Mouse (Mus musculus) megakaryocyte-erythroid progenitor cell, adult 5-6 weeks (primary cell): Measurements from ENCODE around the gene Atp5h. TPM values are rescaled to one million over a fixed set of nuclear protein-coding genes. Genes with fewer than 3 reads are reported as not detected.
A peak's percentile ranks its signal among the peaks of the same experiment; 100 is the strongest.
"Not testable (repeated sequence)": the region's sequence is repeated elsewhere in the genome, so short reads cannot be mapped to it uniquely, and the experiment has no call there.

Experiments used
- ATAC-seq: replicated peaks from 2 replicates; pipeline ENCODE4 v1.8.0; 2016; ENCODE audit warnings: mild to moderate bottlenecking, inconsistent platforms; ENCODE audit not compliant: severe bottlenecking, poor library complexity, low FRiP score, low TSS enrichment
- total RNA-seq, 2 experiments: library from RNA; stranded (forward) in 1 of 2; stranded (reverse) in 1 of 2; fragments of 200-1000, 215-1000 nt in 1 of 2; fragments of >200 nt in 1 of 2; fragmentation: Nextera tagmentation in 1 of 2; gene quantifications; 2 replicates each; pipeline ENCODE4 v1.2.3; 2014 to 2017

The Atp5h gene
- total RNA-seq, 2 experiments from 2014 or later: 793 to 864 TPM

DNA sequence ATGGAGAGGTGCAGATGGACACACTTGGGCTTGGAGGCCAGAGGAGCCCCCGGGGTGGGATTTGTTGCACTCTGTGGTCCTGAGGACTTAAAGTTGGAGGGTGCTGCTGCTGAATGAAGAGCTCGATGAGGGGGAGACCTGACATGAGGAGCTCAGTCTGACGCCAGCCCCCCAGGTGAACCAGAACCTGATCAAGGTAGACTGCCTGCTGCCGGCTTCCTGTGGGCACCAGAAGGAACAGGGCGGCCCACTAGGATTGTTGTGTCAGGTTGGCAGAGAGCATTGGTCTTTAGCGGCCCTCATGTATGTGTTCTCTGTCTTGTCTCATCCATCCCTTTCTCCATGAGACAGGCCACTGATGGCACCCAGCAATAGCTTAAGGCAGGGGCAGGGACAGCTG is 14.0 kb downstream of the Atp5h start:
- no peak for ATAC-seq

DNA sequence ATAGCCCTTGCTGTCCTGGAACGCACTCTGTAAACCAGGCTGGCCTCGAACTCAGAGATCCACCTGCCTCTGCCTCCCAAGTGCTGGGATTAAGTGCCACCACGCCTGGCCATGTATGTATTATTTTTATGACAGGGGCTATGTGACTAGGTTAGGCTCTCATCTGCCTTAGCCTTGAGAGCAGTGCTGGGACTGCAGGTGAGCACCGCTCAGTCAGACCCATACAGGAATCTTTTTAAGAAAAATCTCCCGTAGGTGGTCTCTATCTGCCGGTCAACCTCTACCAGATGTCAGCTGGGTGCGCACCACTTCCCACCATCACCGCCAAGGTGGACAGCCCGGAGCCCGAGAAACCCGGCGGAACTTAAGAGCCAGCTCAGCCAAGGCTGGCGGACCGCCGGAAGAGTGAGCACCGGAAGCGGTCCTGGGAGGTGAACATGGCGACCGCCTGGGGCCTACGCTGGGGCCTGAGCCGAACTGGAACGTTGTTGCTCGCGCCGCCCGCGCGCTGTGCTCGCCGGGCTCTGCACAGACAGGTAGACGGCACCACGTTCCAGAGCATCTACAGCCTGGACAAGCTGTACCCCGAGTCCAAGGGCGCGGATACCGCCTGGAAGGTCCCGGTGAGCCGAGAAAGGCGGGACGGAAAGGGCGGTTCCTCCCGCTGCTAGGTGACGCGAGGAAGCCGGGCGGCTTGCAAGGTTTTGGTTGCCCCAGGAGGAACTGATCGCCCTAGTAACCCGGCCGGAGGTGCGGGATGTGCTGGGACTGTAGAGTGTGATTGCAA is 16.2 kb downstream of the Atp5h start, which contains the start of gene Mrpl58:
Gene Mrpl58, plus strand, starts transcription at position 415 of the 787 bp plus-strand sequence.
- ATAC-seq: peak; percentile 89

DNA sequence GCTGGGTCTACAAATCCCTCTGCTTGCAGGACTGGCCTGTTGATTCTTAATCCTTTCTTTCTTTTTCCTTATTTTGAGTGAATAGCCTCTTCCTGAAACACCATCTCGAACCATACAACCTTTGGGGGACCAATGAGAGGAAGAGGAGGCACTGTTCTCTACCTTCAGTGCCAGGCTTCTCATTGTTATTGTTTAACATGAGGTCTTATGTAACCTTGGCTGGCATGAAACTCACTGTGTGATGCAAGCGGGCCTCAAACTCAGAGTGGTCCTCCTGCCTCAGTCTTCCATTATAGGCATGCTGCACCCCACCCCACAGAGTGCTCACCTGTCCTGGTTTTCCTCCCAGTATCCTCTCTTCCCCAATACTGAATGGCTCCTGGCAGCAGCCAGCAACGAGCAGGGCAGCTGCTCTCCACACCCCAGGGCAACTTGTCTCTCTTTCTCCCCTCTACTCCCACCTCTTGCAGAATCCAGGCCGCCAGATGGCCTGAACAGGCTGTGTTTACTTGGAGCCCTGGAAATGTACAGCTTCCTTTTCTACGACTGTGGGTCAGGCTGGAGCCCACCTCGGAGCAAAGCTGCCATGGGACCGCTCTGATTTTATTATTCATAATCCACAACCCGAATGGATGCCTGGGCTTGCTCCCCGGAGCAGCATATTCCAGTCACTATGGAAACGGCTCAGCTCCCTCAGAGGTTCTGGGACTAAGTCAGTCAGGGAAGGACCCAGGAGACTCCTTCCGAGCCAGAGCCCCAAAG is 19.0 kb downstream of the Atp5h start:
- no peak for ATAC-seq

DNA sequence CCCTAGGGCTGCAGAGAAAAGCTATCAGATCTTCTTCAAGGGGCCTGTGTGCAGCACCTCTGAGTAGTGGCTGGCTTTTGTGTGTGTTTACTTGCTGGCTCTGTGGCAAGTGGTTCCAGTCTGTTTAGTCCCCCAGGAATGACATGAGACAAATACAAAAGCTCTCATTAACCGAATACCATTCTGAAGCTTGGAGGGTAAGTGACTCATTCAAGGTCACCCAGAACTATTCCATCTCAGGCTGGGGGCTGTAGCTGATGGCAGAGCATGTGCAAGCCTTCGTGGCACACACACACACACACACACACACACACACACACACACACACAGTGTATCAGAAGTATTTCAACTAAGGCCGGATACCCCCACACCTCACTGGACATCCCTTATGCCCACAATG is 19.6 kb downstream of the Atp5h start:
- ATAC-seq: no peak

DNA sequence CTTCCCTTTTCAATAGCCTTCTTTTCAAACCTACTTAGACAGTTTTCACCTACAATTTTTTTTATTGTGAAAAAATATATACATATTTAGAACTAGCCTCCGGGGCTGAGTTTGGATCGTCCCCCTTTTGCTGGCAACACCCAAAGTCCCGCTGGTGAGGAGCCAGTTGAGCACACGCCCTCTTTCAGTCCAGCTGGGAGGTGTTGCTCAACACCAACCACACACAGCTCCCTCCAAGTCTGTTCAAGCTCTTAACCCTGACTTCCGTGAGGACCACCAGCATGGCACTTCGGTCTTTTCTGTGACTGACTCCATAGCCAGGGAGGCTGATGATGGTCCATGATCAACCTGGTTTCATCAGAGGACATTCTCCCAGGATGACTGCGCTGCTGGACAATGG is 21.7 kb downstream of the Atp5h start:
- ATAC-seq: no peak

DNA sequence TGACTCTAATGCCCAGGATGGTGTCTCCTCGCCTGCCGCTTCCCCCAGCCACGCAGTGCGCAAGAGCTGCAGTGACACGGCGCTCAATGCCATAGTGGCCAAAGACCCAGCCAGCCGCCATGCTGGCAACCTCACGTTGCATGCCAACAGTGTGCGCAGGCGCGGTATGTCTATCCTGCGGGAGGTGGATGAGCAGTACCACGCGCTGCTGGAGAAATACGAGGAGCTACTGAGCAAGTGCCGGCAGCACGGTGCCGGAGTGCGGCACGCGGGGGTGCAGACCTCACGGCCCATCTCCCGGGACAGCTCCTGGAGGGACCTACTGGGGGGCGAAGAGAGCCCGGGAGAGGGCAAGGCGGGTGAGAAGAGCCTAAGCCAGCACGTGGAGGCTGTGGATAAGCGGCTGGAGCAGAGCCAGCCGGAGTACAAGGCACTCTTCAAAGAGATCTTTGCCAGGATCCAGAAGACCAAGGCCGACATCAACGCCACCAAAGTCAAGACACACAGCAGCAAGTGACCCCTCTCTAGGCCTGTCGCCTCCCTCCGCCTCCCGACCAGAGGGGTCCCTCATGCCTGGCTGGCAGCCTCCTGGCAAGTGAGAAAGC is 25.9 kb downstream of the Atp5h start:
- 0 out of 2 replicates have a peak, but pooled peaks have one; percentile 17 for ATAC-seq

DNA sequence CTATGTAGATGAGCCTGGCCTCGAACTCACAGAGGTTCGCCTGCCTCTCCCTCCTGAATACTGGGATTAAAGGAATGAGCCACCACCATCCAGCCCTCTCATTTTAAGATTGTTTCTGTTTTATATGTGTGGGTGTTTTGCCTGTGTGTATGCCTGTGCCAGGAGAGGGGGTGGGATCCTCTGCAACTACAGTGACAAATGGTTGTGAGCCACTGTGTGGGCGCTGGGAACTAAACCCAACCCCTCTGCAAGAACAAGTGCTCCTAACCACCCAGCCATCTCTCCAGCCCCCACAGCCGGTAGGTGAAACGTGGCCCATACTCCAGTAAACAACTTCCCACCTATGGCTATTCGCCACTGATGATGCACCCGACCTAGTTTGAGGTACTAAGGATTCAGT is 28.4 kb downstream of the Atp5h start:
- no peak for ATAC-seq

DNA sequence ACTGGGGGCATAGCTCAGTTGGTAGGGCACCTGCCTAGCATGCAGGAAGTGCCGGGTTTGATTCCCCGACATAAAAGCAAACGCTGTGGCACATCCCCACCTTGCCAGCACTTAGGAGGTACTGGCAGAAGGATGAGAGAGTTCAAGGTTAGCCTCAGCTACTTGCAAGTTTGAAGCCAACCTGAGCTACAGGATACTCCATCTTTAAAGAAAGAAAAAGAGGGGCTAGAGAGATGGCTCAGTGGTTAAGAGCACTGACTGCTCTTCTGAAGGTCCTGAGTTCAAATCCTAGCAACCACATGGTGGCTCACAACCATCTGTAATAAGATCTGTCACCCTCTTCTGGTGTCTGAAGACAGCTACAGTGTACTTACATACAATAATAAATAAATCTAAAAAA is 32.9 kb downstream of the Atp5h start:
- not testable (repeated sequence) for ATAC-seq

DNA sequence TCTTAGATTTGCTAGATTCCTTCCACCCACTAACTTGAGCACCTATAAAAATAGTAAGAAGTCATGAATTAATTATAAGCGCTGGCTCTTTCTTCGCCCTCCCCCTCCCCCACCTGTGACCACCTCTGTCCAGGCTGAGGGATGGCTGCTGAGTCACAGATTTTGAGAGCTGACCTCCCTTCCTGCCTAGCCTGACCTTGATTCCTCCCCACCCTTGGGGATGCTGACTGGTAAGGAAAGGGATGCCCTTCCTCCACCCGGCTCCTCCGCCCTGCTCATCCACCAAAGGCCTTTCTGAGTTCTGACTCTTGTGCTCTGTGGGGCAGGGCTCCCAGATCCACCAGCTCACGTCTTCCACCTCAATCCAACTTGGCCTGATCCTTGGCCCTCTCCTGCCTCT is 35.2 kb downstream of the Atp5h start:
- no peak for ATAC-seq

DNA sequence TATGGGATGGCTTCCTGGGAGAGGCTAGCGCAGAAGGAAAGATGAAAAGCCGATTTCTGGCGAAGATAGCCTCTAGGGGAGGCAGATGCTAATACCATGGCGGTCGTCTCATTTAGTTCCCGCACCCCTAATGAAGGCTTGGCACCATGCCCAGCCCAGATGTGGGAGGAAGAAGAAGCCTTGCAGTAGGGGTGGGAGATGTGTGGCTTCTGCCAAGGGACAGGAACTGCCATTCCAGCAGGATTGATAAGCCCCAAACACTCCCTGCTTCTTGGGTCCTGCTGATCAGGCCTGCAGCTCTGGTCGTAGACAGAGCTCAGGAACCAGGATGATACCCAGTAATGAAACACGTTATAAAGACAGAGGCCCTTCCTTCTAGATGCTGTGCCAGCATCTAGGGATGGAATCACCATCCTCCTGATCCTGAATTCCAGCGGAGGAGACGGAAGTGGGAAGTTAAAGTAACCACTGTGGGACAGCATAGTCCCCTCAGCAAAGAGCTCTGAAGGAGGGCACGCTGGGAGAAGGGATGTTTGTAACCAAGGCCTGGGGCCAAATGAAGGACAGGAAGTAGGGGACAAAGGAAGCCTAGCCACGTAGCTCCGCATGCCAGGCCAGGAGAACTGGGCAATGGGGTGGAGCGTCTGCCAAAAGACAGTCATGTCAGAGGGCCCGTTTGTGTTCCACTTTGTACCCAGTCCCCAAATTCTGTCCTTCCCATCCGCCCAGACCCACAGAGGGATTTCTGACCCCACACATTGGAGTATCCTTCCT is 35.9 kb downstream of the Atp5h start:
- no peak for ATAC-seq

DNA sequence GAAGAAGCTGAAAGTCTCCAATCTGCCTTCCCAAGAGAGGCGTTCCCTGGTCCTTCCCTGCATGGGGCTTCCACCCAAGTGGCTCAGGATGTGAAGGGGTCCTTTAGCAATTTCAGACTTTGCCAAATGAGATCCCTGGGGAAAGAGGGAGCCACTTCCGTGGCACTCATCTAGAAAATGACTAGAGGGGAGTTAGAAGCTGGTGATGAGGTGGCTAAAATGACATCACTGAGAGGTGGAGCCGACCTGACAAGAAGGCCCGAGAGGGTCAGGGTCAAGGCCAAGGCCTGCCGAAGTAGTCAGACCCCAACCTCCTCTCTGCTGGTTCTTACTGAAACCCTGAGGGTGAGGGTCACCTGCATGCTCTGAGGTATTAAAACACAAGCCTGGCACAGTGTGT is 36.9 kb downstream of the Atp5h start:
- no peak for ATAC-seq

DNA sequence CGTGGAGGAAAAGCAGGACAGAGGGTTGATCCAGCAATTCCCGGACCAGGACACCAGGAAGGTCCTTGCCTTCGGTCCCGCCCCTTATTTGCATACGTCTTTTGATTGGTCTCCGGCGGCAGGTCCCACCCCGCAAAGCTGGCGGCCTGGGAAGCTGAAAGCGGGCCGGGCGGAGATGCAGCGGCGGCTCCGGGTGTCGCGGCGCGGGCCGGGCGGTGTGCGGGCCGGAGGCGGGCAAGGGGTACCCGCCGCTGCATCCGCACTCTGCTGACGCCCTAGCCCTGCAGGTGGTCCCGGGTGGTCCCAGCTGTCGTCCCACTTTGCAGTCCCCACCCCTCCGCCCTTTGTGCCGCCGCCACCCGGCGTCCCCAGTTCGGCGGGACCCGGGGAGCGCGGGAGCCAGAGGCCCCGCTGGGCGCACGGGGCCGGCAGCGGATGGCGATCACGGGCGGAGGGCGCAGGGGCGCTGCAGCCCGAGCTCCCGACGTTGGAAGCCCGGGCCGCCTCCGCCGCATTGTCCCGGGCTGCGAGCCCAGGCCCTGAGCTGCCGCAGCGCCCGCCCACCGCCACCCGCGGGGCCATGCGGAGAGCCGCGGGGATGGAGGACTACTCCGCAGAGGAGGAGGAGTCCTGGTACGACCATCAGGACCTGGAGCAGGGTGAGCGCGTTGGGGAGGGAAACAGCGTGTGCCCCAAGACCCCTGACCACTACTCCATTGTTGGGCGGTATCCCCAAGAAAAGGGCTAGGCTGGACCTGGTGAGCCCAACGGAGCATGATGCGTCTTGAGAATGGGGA is 37.8 kb downstream of the Atp5h start, which contains the start of gene Cdr2l:
Gene Cdr2l, plus strand, starts transcription at position 174 of the 797 bp plus-strand sequence.
- 0 out of 2 replicates have a peak, but pooled peaks have one; percentile 51 for ATAC-seq

DNA sequence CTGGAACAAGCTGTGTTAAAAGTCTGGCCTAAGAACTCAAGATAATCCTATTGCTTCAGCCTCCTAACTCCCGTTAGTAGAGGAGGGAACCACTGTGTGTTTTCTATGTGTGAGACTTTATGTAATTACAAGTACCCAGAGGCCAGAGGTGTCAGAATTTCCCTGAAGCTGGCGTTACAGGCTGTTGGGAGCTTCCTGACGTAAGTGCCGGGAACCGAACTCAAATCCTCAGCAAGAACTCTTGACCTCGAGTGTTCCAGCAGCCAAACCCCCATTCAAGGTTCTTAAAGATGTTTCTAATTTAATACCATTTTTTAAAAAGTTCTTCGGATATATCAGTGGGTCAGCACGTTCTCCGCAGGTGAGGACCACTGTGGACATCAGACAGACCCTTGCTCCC is 38.5 kb downstream of the Atp5h start:
- no peak for ATAC-seq

DNA sequence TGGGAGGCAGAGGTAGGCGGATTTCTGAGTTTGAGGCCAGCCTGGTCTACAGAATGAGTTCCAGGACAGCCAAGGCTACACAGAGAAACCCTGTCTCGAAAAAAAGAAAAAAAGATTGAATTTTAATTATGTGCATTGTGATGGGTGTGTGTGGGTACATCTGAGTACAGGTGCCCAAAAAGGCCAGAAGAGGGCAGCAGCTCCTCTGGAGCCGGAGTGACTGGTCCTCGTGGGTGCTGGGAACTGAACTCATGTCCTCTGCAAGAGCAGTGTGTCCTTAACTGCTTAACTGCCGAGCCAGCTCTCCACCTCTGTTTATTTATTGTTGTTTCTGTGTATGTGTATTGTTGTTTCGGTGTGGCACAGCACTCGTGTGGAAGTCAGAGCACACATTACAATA is 41.9 kb downstream of the Atp5h start:
- ATAC-seq: no peak

DNA sequence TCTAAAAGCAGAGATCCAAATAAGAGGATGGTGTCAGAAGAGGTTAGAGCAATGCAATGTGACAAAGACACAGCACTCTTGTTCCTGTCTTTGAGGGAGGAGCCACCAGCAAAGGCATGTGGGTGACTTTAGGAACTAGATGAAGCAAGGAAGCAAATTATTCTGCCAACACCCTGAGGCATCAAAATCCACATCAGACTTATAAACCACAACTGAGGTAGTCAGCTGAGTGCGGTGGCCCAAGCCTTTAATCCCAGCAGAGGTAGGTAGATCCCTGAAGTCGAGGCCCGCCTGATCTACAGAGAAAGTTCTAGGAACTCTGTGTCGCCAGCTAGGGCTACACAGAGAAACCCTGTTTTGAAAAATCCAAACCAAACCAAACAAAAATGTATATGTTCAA is 42.5 kb downstream of the Atp5h start:
- no peak for ATAC-seq

DNA sequence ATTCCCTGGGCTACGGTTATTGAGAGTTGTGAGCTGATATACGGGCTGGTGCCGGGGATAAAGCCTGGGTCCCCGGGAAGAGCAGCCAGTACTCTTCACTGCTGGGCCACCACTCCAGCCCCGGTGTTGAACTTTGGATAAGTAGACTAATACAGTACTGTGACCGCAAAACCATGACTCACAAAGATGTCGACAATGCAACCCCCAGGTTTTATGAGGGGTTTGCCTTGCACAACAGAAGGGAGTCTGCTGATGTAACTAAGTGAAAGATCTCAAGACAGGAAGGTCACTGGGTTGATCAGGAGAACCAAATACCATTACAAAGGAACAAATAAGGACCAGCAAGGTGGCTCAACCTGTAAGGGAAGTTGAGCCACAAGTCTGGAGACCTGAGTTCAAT is 43.0 kb downstream of the Atp5h start:
- no peak for ATAC-seq

DNA sequence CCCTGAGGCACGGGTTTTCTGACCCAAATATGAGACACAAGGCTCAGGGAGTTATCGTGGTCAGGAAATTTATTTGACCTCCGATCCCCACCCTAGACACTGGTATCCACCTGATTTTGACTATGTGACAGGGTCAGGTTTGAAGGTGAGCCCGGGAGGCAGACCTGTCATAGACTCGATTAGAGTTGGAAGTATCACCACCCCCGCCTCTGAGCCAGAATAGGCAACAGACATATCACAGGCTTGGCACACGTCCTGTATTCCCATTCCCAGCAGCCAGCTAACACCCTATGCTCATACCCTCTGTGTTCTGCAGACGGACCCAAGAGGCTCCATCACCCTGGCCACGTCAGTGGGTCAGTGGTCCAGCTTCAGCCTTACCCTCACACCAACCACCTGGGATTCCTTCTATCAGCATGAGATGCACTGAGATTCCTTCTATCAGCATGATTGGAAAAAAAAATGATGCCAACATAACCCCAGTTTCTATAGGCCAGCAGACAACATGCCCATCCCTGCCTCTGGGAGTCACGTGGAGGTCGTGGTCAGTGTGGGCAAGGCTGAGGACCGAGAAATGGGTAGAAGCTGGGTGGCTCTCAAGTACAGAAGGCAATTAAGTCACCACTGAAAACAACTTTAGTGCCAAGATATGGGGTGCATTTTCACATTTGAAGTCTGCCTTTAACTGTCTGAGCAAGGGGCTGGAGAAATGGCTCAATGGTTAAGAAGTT is 44.9 kb downstream of the Atp5h start:
- no peak for ATAC-seq
